Mouse (Mus musculus) heart, postnatal 10 days (tissue): Measurements from ENCODE around the gene Ccnb1ip1. TPM values are rescaled to one million over a fixed set of nuclear protein-coding genes. Genes with fewer than 3 reads are reported as not detected.
A peak's percentile ranks its signal among the peaks of the same experiment; 100 is the strongest.
"Not testable (repeated sequence)": the region's sequence is repeated elsewhere in the genome, so short reads cannot be mapped to it uniquely, and the experiment has no call there.

Source experiments
- DNase-seq, 2 experiments: peaks; one replicate each; pipeline ENCODE4 v3.0.0; 2021
- intact Hi-C: fragments of 180-260 bp; cut with DNase I; formaldehyde crosslinking; loops from one replicate; pipeline ENCODE4 v1.15.1; 2025
- total RNA-seq, 2 experiments: library from RNA; stranded (reverse); gene quantifications; 2 replicates each; pipeline ENCODE4 v1.2.3; 2021

Gene Ccnb1ip1
- not detected for total RNA-seq

- peak; percentile 99 for DNase-seq
- intact Hi-C loops: loop anchor here (2.0 to 10.0 kb wide), 4 partner anchors 60 to 281 kb away; partner anchors contain the start of genes Apex1 and Osgep
Measured at GRCm38 (mm10) chr14:50807487-50808072, at the start of gene Ccnb1ip1, which contains the start of gene Parp2. Gene Ccnb1ip1, minus strand, starts transcription at chr14:50807732. Gene Parp2, plus strand, starts transcription at chr14:50807841.

- no peak for DNase-seq
- intact Hi-C loops: no loop called here
Measured at GRCm38 (mm10) chr14:50855788-50856187, 48.3 kb upstream of the Ccnb1ip1 start.

- intact Hi-C loops: loop anchor here (1.0 kb wide), 1 partner anchor 226 kb away; no protein-coding TSS in a partner anchor
- peak; percentile 20 to 40 for DNase-seq
Measured at GRCm38 (mm10) chr14:50837236-50837635, 29.7 kb upstream of the Ccnb1ip1 start.

GRCm38 (mm10) chr14:50834435-50834834, 26.9 kb upstream of the Ccnb1ip1 start:
- intact Hi-C loops: no loop called here
- DNase-seq: no peak

- DNase-seq: peak; percentile 12 to 20
- intact Hi-C loops: no loop called here
Measured at GRCm38 (mm10) chr14:50833964-50834363, 26.4 kb upstream of the Ccnb1ip1 start.

GRCm38 (mm10) chr14:50829878-50830277, 22.3 kb upstream of the Ccnb1ip1 start:
- DNase-seq: no peak
- intact Hi-C loops: no loop called here

- intact Hi-C loops: no loop called here
- DNase-seq: no peak
Measured at GRCm38 (mm10) chr14:50826579-50826978, 19.0 kb upstream of the Ccnb1ip1 start.

- no peak for DNase-seq
- intact Hi-C loops: no loop called here
Measured at GRCm38 (mm10) chr14:50824219-50824618, 16.7 kb upstream of the Ccnb1ip1 start.

GRCm38 (mm10) chr14:50823240-50823639, 15.7 kb upstream of the Ccnb1ip1 start:
- DNase-seq: no peak
- intact Hi-C loops: no loop called here

GRCm38 (mm10) chr14:50813060-50813459, 5.5 kb upstream of the Ccnb1ip1 start:
- intact Hi-C loops: no loop called here
- no peak for DNase-seq

- not testable (repeated sequence) for DNase-seq
- intact Hi-C loops: loop anchor here (2.0 to 10.0 kb wide), 4 partner anchors 61 to 282 kb away; partner anchors contain the start of genes Apex1 and Osgep
Measured at GRCm38 (mm10) chr14:50806469-50806868, 1.1 kb downstream of the Ccnb1ip1 start.

- DNase-seq: no peak
- intact Hi-C loops: loop anchor here (5.0 to 10.0 kb wide), 2 partner anchors 63 to 120 kb away; partner anchors contain the start of genes Apex1 and Osgep
Measured at GRCm38 (mm10) chr14:50804683-50805082, 2.8 kb downstream of the Ccnb1ip1 start.

- intact Hi-C loops: loop anchor here (10.0 kb wide), 1 partner anchor 122 kb away; the partner anchor contains the start of genes Apex1 and Osgep
- DNase-seq: peak; percentile 19 to 38
Measured at GRCm38 (mm10) chr14:50802843-50803562, 4.5 kb downstream of the Ccnb1ip1 start.

GRCm38 (mm10) chr14:50802441-50802840, 5.1 kb downstream of the Ccnb1ip1 start:
- intact Hi-C loops: loop anchor here (10.0 kb wide), 1 partner anchor 122 kb away; the partner anchor contains the start of genes Apex1 and Osgep
- DNase-seq: no peak

GRCm38 (mm10) chr14:50799502-50800259, 7.9 kb downstream of the Ccnb1ip1 start:
- peak; percentile 38 to 56 for DNase-seq
- intact Hi-C loops: loop anchor here (1.0 to 10.0 kb wide), 3 partner anchors 125 to 299 kb away; partner anchors contain the start of genes Apex1 and Osgep

- no peak for DNase-seq
- intact Hi-C loops: loop anchor here (2.0 kb wide), 1 partner anchor 300 kb away; no protein-coding TSS in a partner anchor
Measured at GRCm38 (mm10) chr14:50798512-50798911, 9.0 kb downstream of the Ccnb1ip1 start.

- intact Hi-C loops: no loop called here
- no peak for DNase-seq
Measured at GRCm38 (mm10) chr14:50796464-50796863, 11.1 kb downstream of the Ccnb1ip1 start.

GRCm38 (mm10) chr14:50795965-50796364, 11.6 kb downstream of the Ccnb1ip1 start:
- intact Hi-C loops: no loop called here
- DNase-seq: no peak

GRCm38 (mm10) chr14:50795261-50795935, 12.1 kb downstream of the Ccnb1ip1 start:
- DNase-seq: no peak
- intact Hi-C loops: no loop called here

- intact Hi-C loops: loop anchor here (10.0 kb wide), 1 partner anchor 723 kb away; no protein-coding TSS in a partner anchor
- DNase-seq: no peak
Measured at GRCm38 (mm10) chr14:50788157-50788556, 19.4 kb downstream of the Ccnb1ip1 start.
